Mouse (Mus musculus): ENCODE data around the gene Fam102b. TPM values are rescaled to one million over a fixed set of nuclear protein-coding genes. Genes with fewer than 3 reads are reported as not detected.

The Fam102b gene
- polyA plus RNA-seq, 1 experiment, result 3.7 TPM

DNA sequence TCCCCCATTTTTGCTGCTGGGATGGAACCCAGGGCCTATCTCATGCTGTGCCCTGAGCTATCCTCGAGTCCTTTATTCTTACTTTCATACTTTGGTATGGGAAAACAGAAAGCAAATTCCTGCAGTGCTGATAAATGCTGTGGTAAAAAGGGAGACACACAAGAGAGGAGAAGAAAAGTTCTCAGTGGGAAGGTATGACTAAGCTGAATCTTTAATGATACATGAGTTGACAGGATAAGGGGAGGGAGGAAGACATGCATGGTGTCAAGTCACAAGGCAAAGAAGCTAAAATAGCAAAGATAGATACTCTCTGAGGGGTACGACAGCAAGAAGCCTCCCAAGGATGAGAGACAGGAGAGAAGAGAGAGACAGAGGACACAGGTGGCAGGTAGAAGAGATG, 32.0 kb downstream of the Fam102b start:
- no peaks in the 10 kb centered on the region for H3K36me3 ChIP-seq (ENCODE audit: control insufficient read depth, insufficient read depth)
- no peak for TF ChIP-seq REST (IDR thresholded peaks at IDR 0.05; ENCODE audit: insufficient read depth, insufficient read length)
- no peak overlapping the region for H3K4me3 ChIP-seq
- H3ac ChIP-seq (ENCODE audit: control insufficient read depth, insufficient read length), result no peak overlapping the region
- no peaks in the 10 kb centered on the region for H3K27me3 ChIP-seq (ENCODE audit: control insufficient read depth, insufficient read depth, insufficient read length)
- H3K79me2 ChIP-seq (ENCODE audit: control insufficient read depth, insufficient read depth), result no peaks in the 10 kb centered on the region
- H3K4me2 ChIP-seq (ENCODE audit: low read depth), result no peak overlapping the region

GRCm38 (mm10) chr3:108994477-108994876, 32.9 kb downstream of the Fam102b start:
- Histone ChIP-seq H3K4me3 (no peak overlapping the region), H3K27me3 (ENCODE audit: control insufficient read depth, insufficient read depth, insufficient read length) (no peaks in the 10 kb centered on the region), H3K4me2 (ENCODE audit: low read depth) (no peak overlapping the region), H3ac (ENCODE audit: control insufficient read depth, insufficient read length) (no peak overlapping the region), H3K36me3 (ENCODE audit: control insufficient read depth, insufficient read depth) (no peaks in the 10 kb centered on the region), H3K79me2 (ENCODE audit: control insufficient read depth, insufficient read depth) (no peaks in the 10 kb centered on the region)
- TF ChIP-seq CEBPB (IDR thresholded peaks at IDR 0.05; ENCODE audit: insufficient read depth, poor library complexity, severe bottlenecking), result no peak
- no peak for TF ChIP-seq MYOG (IDR thresholded peaks at IDR 0.05; ENCODE audit: control insufficient read depth in 1 of 3, insufficient read depth in 1 of 3, insufficient read length in 2 of 3, low read depth in 2 of 3)
- TF ChIP-seq USF1 (IDR thresholded peaks at IDR 0.05; ENCODE audit: low read depth), result no peak
- no peak for TF ChIP-seq MYOD1 (IDR thresholded peaks at IDR 0.05; ENCODE audit: control insufficient read depth in 1 of 3, insufficient read length in 2 of 3, low read depth in 2 of 3)
- no peak for TF ChIP-seq POLR2A (IDR thresholded peaks at IDR 0.05; ENCODE audit: insufficient read length, low read depth)
- TF ChIP-seq REST (IDR thresholded peaks at IDR 0.05; ENCODE audit: insufficient read depth, insufficient read length), result no peak
- no peak for TF ChIP-seq MAX (IDR thresholded peaks at IDR 0.05; ENCODE audit: low read depth)
- no peak for TF ChIP-seq E2F4 (IDR thresholded peaks at IDR 0.05; ENCODE audit: insufficient read depth)
- no peak for TF ChIP-seq TCF3 (IDR thresholded peaks at IDR 0.05; ENCODE audit: insufficient read length, low read depth)
- no peak for TF ChIP-seq SRF (IDR thresholded peaks at IDR 0.05; ENCODE audit: control insufficient read depth, insufficient read length, low read depth)
- TF ChIP-seq POLR2AphosphoS2 (IDR thresholded peaks at IDR 0.05; ENCODE audit: insufficient read length, low read depth), result no peak

- no peak overlapping the region for H3K4me2 ChIP-seq (ENCODE audit: low read depth)
- no peak overlapping the region for H3ac ChIP-seq (ENCODE audit: control insufficient read depth, insufficient read length)
- TF ChIP-seq POLR2A (IDR thresholded peaks at IDR 0.05; ENCODE audit: insufficient read length, low read depth) (no peak), USF1 (IDR thresholded peaks at IDR 0.05; ENCODE audit: low read depth) (no peak), MYOD1 (IDR thresholded peaks at IDR 0.05; ENCODE audit: control insufficient read depth in 1 of 3, insufficient read length in 2 of 3, low read depth in 2 of 3) (no peak), E2F4 (IDR thresholded peaks at IDR 0.05; ENCODE audit: insufficient read depth) (no peak), MAX (IDR thresholded peaks at IDR 0.05; ENCODE audit: low read depth) (no peak)
- no peaks in the 10 kb centered on the region for H3K79me2 ChIP-seq (ENCODE audit: control insufficient read depth, insufficient read depth)
- H3K27me3 ChIP-seq (ENCODE audit: control insufficient read depth, insufficient read depth, insufficient read length), result no peaks in the 10 kb centered on the region
- no peak overlapping the region for H3K4me3 ChIP-seq
- no peaks in the 10 kb centered on the region for H3K36me3 ChIP-seq (ENCODE audit: control insufficient read depth, insufficient read depth)
Observed at GRCm38 (mm10) chr3:108989971-108990548, 37.3 kb downstream of the Fam102b start.

DNA sequence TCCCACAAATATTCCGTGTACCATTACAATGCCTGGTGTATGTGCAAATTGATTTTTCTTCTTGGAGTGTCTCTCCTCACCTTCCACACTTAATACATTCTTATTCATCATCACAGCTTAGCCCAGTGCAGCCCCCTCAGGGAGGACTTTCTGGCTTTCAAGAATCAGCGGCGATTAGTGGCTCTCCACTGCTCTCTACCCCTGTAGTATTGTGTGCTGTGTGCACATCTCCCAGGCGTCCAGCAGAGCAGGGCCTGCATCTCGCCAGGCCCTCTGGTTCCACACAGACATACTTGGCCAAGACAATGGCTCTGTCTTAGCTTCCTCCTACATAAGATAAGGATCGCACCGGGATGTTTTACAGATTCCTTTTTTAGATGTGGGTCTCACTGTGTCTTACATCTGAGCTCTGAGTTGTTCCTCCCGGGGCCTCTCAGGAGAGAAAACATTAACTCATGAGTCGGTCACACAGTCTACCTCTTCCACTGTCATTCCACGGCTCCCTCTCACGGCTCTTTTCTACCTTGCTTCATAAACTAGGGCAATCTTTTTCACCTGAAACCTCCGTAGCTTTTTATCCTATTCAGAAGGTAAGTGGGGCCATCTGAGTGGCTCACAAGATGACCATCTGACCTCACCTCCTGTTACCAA, 40.3 kb downstream of the Fam102b start:
- no peak overlapping the region for H3ac ChIP-seq (ENCODE audit: control insufficient read depth, insufficient read length)
- no peaks in the 10 kb centered on the region for H3K79me2 ChIP-seq (ENCODE audit: control insufficient read depth, insufficient read depth)
- no peaks in the 10 kb centered on the region for H3K36me3 ChIP-seq (ENCODE audit: control insufficient read depth, insufficient read depth)
- H3K4me2 ChIP-seq (ENCODE audit: low read depth), result no peak overlapping the region
- no peaks in the 10 kb centered on the region for H3K27me3 ChIP-seq (ENCODE audit: control insufficient read depth, insufficient read depth, insufficient read length)
- no peak overlapping the region for H3K4me3 ChIP-seq
- TF ChIP-seq MYOD1 (IDR thresholded peaks at IDR 0.05; ENCODE audit: control insufficient read depth in 1 of 3, insufficient read length in 2 of 3, low read depth in 2 of 3), result no peak

DNA sequence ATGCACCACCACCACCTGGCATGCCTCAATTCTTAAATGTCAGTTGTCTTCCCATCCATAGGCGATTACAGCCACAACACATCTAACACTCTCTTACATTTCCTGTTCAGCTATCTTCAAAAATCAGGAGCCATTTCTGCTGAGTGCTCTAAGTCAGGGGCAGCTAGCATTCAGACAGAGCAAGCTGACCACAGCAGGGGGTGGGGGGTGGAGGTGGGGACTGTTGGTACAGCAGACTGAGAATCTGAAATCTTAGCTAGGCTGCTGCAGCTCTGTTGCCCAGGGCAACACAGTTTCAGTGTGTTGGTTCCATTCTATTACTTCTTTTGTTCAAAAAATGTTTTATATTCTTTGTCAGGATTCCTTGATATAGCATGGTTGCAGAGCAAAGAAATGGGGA, 40.9 kb downstream of the Fam102b start:
- Histone ChIP-seq H3K36me3 (ENCODE audit: control insufficient read depth, insufficient read depth) (no peaks in the 10 kb centered on the region), H3ac (ENCODE audit: control insufficient read depth, insufficient read length) (no peak overlapping the region), H3K27me3 (ENCODE audit: control insufficient read depth, insufficient read depth, insufficient read length) (no peaks in the 10 kb centered on the region), H3K79me2 (ENCODE audit: control insufficient read depth, insufficient read depth) (no peaks in the 10 kb centered on the region), H3K4me2 (ENCODE audit: low read depth) (no peak overlapping the region), H3K4me3 (no peak overlapping the region)
- TF ChIP-seq MAX (IDR thresholded peaks at IDR 0.05; ENCODE audit: low read depth) (no peak), REST (IDR thresholded peaks at IDR 0.05; ENCODE audit: insufficient read depth, insufficient read length) (no peak), CEBPB (IDR thresholded peaks at IDR 0.05; ENCODE audit: insufficient read depth, poor library complexity, severe bottlenecking) (no peak), USF1 (IDR thresholded peaks at IDR 0.05; ENCODE audit: low read depth) (no peak), POLR2A (IDR thresholded peaks at IDR 0.05; ENCODE audit: insufficient read length, low read depth) (no peak), MYOG (IDR thresholded peaks at IDR 0.05; ENCODE audit: control insufficient read depth in 1 of 3, insufficient read depth in 1 of 3, insufficient read length in 2 of 3, low read depth in 2 of 3) (no peak), TCF3 (IDR thresholded peaks at IDR 0.05; ENCODE audit: insufficient read length, low read depth) (no peak), SRF (IDR thresholded peaks at IDR 0.05; ENCODE audit: control insufficient read depth, insufficient read length, low read depth) (no peak), E2F4 (IDR thresholded peaks at IDR 0.05; ENCODE audit: insufficient read depth) (no peak)

GRCm38 (mm10) chr3:108983989-108984388, 43.4 kb downstream of the Fam102b start:
- H3K79me2 ChIP-seq (ENCODE audit: control insufficient read depth, insufficient read depth), result no peaks in the 10 kb centered on the region
- no peak overlapping the region for H3ac ChIP-seq (ENCODE audit: control insufficient read depth, insufficient read length)
- peaks cover 7% of the 10 kb centered on the region for H3K36me3 ChIP-seq (ENCODE audit: control insufficient read depth, insufficient read depth)
- no peak overlapping the region for H3K4me2 ChIP-seq (ENCODE audit: low read depth)
- no peak for TF ChIP-seq E2F4 (IDR thresholded peaks at IDR 0.05; ENCODE audit: insufficient read depth)
- no peak for TF ChIP-seq CEBPB (IDR thresholded peaks at IDR 0.05; ENCODE audit: insufficient read depth, poor library complexity, severe bottlenecking)
- TF ChIP-seq MYOD1 (IDR thresholded peaks at IDR 0.05; ENCODE audit: control insufficient read depth in 1 of 3, insufficient read length in 2 of 3, low read depth in 2 of 3), result no peak
- no peak for TF ChIP-seq TCF3 (IDR thresholded peaks at IDR 0.05; ENCODE audit: insufficient read length, low read depth)
- TF ChIP-seq MYOG (IDR thresholded peaks at IDR 0.05; ENCODE audit: control insufficient read depth in 1 of 3, insufficient read depth in 1 of 3, insufficient read length in 2 of 3, low read depth in 2 of 3), result no peak
- TF ChIP-seq MAX (IDR thresholded peaks at IDR 0.05; ENCODE audit: low read depth), result no peak
- no peak for TF ChIP-seq REST (IDR thresholded peaks at IDR 0.05; ENCODE audit: insufficient read depth, insufficient read length)
- no peak for TF ChIP-seq TCF12 (IDR thresholded peaks at IDR 0.05; ENCODE audit: insufficient read depth, poor library complexity, severe bottlenecking)
- no peak for TF ChIP-seq POLR2AphosphoS2 (IDR thresholded peaks at IDR 0.05; ENCODE audit: insufficient read length, low read depth)
- TF ChIP-seq POLR2A (IDR thresholded peaks at IDR 0.05; ENCODE audit: insufficient read length, low read depth), result no peak
- no peak for TF ChIP-seq USF1 (IDR thresholded peaks at IDR 0.05; ENCODE audit: low read depth)
- H3K4me3 ChIP-seq, result no peak overlapping the region
- no peaks in the 10 kb centered on the region for H3K27me3 ChIP-seq (ENCODE audit: control insufficient read depth, insufficient read depth, insufficient read length)

Measured in myocyte (in vitro differentiated cells).